Mouse (Mus musculus) ES-E14 (cell line): Measurements from ENCODE around the gene 1520401A03Rik. TPM values are rescaled to one million over a fixed set of nuclear protein-coding genes. Genes with fewer than 3 reads are reported as not detected.

ENCODE experiments used
- DNase-seq: peaks from one replicate; pipeline ENCODE4 v3.0.0-alpha.2; 2013; ENCODE audit warnings: low read depth, low spot score
- H3K27ac ChIP-seq: 2 replicates; pipeline ENCODE4 v1.5.1; 2012; ENCODE audit warnings: low read depth, mild to moderate bottlenecking, low read length, moderate library complexity, mixed read lengths; ENCODE audit not compliant: poor library complexity, insufficient read depth, severe bottlenecking
- H3K36me3 ChIP-seq: 2 replicates; pipeline ENCODE4 v1.6.1; 2012; ENCODE audit warnings: mild to moderate bottlenecking, low read length, moderate library complexity, mixed read lengths; ENCODE audit not compliant: control insufficient read depth, poor library complexity, insufficient read depth, severe bottlenecking
- H3K4me1 ChIP-seq, 2 experiments: fragments of 150-350 bp in 1 of 2; sonication (generic) in 1 of 2; 2 replicates each; pipeline ENCODE4 v1.6.1; 2012; ENCODE audit warnings: low read length in 2 of 2, mild to moderate bottlenecking in 1 of 2, mixed read lengths in 1 of 2; ENCODE audit not compliant: control insufficient read depth in 2 of 2, insufficient read depth in 2 of 2, poor library complexity in 1 of 2
- H3K4me3 ChIP-seq, 2 experiments: fragments of 150-350 bp in 1 of 2; sonication (generic) in 1 of 2; 2 replicates each; pipeline ENCODE4 v1.5.1; 2012; ENCODE audit warnings: low read length in 2 of 2, low read depth in 1 of 2, mild to moderate bottlenecking in 1 of 2, mixed read lengths in 1 of 2; ENCODE audit not compliant: insufficient read depth in 1 of 2, poor library complexity in 1 of 2, severe bottlenecking in 1 of 2
- H3K9ac ChIP-seq: 2 replicates; pipeline ENCODE4 v1.6.1; 2012; ENCODE audit warnings: low read depth, mild to moderate bottlenecking, low read length, mixed read lengths; ENCODE audit not compliant: poor library complexity, insufficient read depth, severe bottlenecking
- H3K9me3 ChIP-seq: fragments of 150-350 bp; sonication (generic); 2 replicates; pipeline ENCODE4 v1.6.1; 2012; ENCODE audit warnings: low read depth, mild to moderate bottlenecking, low read length; ENCODE audit not compliant: control insufficient read depth, insufficient read depth
- CHD2 ChIP-seq: IDR thresholded peaks from 2 replicates; pipeline ENCODE4 v1.6.1; 2014; ENCODE audit warnings: mild to moderate bottlenecking, low read depth, low read length, inconsistent platforms
- HCFC1 ChIP-seq: IDR thresholded peaks from 2 replicates; pipeline ENCODE4 v1.6.1; 2012; ENCODE audit warnings: low read length, inconsistent platforms, borderline replicate concordance; ENCODE audit not compliant: insufficient read depth
- MAFK ChIP-seq: IDR thresholded peaks from 2 replicates; pipeline ENCODE4 v1.6.1; 2014; ENCODE audit warnings: mild to moderate bottlenecking, low read depth, low read length, inconsistent platforms; ENCODE audit not compliant: insufficient read depth
- ZC3H11A ChIP-seq: IDR thresholded peaks from 2 replicates; pipeline ENCODE4 v1.6.1; 2012; ENCODE audit warnings: low read depth, mild to moderate bottlenecking, inconsistent platforms, low read length, borderline replicate concordance
- ZNF384 ChIP-seq: IDR thresholded peaks from 2 replicates; pipeline ENCODE4 v1.6.1; 2012; ENCODE audit warnings: low read depth, low read length, inconsistent platforms
- in situ Hi-C, 2 experiments: fragments of 600-800 bp; cut with MboI; formaldehyde crosslinking; loops; one replicate each; pipeline ENCODE4 v1.15.1; 2025; ENCODE audit warnings: low sequenced_read_pairs in 2 of 2, inconsistent platforms in 1 of 2; ENCODE audit not compliant: unreplicated experiment in 2 of 2
- total RNA-seq: library from RNA; depleted of rRNA; stranded (reverse); fragments of 300-350 nt; gene quantifications from 2 replicates; pipeline ENCODE4 v1.2.3, GENCODE M21; 2012

1520401A03Rik gene
- total RNA-seq, 1 experiment, result 0.04 TPM

DNA sequence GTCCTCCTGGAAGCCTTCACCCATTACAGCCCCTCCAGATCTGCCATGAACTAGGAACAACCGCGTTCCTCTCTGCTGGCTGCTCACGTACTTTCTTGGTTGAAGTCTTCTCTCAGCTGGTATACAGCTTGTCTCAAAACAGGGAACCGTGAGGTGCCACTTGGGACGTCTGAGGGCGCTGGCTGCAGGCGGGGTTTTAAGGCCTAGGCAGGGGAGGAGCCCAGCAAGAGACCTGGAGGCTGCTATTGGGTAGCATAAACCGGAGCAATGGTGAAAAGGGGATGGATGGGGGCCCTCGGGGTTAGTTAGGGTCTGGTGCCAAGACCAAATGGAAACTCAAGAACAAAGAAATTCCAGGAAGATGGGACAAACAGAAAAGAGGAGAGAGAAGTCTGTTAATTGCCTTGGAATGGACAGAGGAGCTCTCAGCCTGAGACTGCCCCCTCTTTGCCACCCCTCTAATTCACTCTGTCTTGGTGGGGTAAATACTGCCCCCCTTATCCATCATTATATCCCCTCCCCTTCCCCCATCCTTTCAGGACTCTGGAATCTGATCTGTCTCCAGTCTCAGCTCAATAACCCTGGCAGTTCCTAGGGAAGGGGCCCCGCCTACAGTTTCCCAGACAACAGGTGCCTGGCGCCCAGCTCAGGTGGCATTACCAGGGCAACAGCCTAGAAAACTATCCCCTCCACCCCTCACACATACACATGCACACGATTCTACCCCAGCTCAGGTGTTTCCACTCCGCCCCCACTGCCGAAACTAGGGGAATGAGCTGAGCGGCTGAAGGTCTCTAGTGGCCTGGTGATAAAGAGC, 38.5 kb downstream of the 1520401A03Rik start, which contains the start of gene Cldn9:
Gene Cldn9, minus strand, starts transcription at position 171 of the 817 bp plus-strand sequence.
- no peak within 1 kb of the TSS for H3K27ac ChIP-seq
- peaks cover 5 to 35% of the 10 kb centered on the region in 2 experiments for H3K4me1 ChIP-seq
- in situ Hi-C loops, result no loop called here
- TF ChIP-seq ZC3H11A, result no peak
- TF ChIP-seq MAFK, result no peak
- TF ChIP-seq HCFC1, result no peak
- TF ChIP-seq ZNF384, result no peak
- no peak for TF ChIP-seq CHD2
- DNase-seq, result no peak
- no peaks in the 10 kb centered on the region for H3K9me3 ChIP-seq
- H3K9ac ChIP-seq, result peak within 1 kb of the TSS; percentile 26; the same call in 1 of the 2 replicates
- H3K4me3 ChIP-seq, result peak within 1 kb of the TSS; percentile 18 to 49
- H3K36me3 ChIP-seq, result peaks cover 6% of the 10 kb centered on the region; the same call in 1 of the 2 replicates

DNA sequence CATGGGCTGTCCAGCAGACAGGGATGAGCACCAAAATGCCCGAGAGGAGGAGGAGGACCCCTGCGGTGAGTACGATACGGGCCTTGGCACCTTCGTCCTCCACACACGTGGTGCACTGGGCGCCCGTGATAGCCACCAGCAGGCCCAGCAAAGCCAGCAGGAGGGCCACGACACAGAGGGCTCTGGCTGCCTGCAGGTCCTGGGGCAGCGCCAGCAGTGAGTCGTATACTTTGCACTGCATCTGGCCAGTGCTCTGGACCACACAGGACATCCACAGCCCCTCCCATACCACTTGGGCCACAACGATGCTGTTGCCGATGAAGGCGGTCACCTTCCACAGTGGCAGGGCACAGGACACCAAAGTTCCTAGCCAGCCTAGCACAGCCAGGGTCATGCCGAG, 39.4 kb downstream of the 1520401A03Rik start:
- Histone ChIP-seq H3K4me1 (peaks cover 5 to 37% of the 10 kb centered on the region in 2 experiments), H3K4me3 (peak overlapping the region; percentile 18 to 49), H3K27ac (no peak overlapping the region), H3K36me3 (peaks cover 6% of the 10 kb centered on the region; the same call in 1 of the 2 replicates), H3K9me3 (no peaks in the 10 kb centered on the region), H3K9ac (peak overlapping the region; percentile 26; the same call in 1 of the 2 replicates)
- DNase-seq, result no peak
- no peak for TF ChIP-seq MAFK
- TF ChIP-seq HCFC1, result no peak
- TF ChIP-seq ZNF384, result no peak
- no peak for TF ChIP-seq ZC3H11A
- TF ChIP-seq CHD2, result no peak
- in situ Hi-C loops, result no loop called here

DNA sequence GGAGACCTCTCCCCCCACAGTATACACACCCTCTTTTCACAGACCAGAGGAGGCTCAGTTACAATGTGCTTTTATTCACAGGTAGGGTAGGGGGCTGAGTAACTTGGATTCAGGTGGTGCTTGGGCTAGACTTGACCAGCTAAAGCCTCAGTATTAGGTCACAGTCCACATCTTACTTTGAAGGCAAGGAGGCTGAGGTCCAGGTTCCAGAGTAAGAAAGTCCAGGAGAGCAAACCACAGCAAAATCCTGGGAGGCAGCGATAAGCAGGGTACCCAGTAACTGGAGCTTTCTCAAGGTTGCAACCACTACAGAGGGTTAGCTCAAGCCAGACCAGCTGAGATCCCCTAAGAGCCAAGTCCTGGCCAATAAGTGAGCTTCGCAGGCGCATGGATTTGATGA, 40.1 kb downstream of the 1520401A03Rik start:
- TF ChIP-seq MAFK (no peak), CHD2 (no peak), HCFC1 (no peak), ZNF384 (no peak), ZC3H11A (no peak)
- Histone ChIP-seq H3K4me3 (no peak overlapping the region), H3K9ac (no peak overlapping the region), H3K4me1 (peaks cover 5 to 37% of the 10 kb centered on the region in 2 experiments), H3K9me3 (no peaks in the 10 kb centered on the region), H3K27ac (no peak overlapping the region), H3K36me3 (peaks cover 6% of the 10 kb centered on the region; the same call in 1 of the 2 replicates)
- in situ Hi-C loops, result no loop called here
- DNase-seq, result no peak

DNA sequence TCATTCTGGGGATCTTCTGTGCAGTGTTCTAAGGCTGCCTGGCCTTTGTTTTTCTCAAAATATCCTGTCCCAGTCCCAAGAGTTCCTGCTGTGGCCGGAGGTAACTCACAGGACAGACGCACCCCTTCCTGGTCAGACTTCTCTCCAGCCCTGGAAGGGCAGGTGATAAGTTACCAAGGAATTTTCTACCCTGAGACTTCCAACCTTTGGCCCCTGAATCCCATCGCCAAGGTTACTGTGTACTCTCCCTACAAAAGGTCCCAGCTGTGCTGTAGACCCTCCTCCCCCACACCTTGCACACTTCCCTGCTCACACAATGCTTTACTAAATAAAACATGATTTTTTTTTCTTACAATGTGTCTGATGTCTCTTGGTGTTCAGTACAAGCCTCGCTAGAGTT, 40.5 kb downstream of the 1520401A03Rik start:
- Histone ChIP-seq H3K9ac (no peak overlapping the region), H3K4me3 (no peak overlapping the region)
- in situ Hi-C loops, result no loop called here

More for the DNA sequence above, 40.5 kb downstream of the 1520401A03Rik start:
- no peak for TF ChIP-seq ZC3H11A
- TF ChIP-seq HCFC1, result no peak
- TF ChIP-seq CHD2, result no peak
- no peak for TF ChIP-seq ZNF384
- TF ChIP-seq MAFK, result no peak
- Histone ChIP-seq H3K9me3 (no peaks in the 10 kb centered on the region), H3K36me3 (peaks cover 6% of the 10 kb centered on the region; the same call in 1 of the 2 replicates), H3K4me1 (peaks cover 5 to 37% of the 10 kb centered on the region in 2 experiments), H3K27ac (no peak overlapping the region)
- DNase-seq, result no peak
